Mouse (Mus musculus) forebrain, embryonic 12.5 days (tissue): ENCODE measurements around the gene Camk2g. TPM values are rescaled to one million over a fixed set of nuclear protein-coding genes. Genes with fewer than 3 reads are reported as not detected.

Experiments
- ATAC-seq: fragments of 200-750 bp; cut with Nextera tagmentation; 2 replicates; pipeline ENCODE4 v1.8.0; 2017; ENCODE audit warnings: moderate TSS enrichment; ENCODE audit not compliant: low FRiP score
- H3K27ac ChIP-seq: fragments of 300-500 bp; sonication (generic); 2 replicates; pipeline ENCODE4 v1.5.1; 2016; ENCODE audit warnings: mild to moderate bottlenecking
- H3K27me3 ChIP-seq: fragments of 300-500 bp; sonication (generic); 2 replicates; pipeline ENCODE4 v1.6.1; 2016; ENCODE audit warnings: mild to moderate bottlenecking
- H3K36me3 ChIP-seq: fragments of 300-500 bp; sonication (generic); replicated peaks from 2 replicates; pipeline ENCODE4 v1.6.1; 2016; ENCODE audit warnings: mild to moderate bottlenecking
- H3K4me1 ChIP-seq: fragments of 300-500 bp; sonication (generic); 2 replicates; pipeline ENCODE4 v1.6.1; 2016
- H3K4me2 ChIP-seq: fragments of 300-500 bp; sonication (generic); 2 replicates; pipeline ENCODE4 v1.6.1; 2016; ENCODE audit warnings: mild to moderate bottlenecking, moderate library complexity
- H3K4me3 ChIP-seq: fragments of 300-500 bp; sonication (generic); replicated peaks from 2 replicates; pipeline ENCODE4 v1.5.1; 2016; ENCODE audit warnings: mild to moderate bottlenecking
- H3K9ac ChIP-seq: fragments of 300-500 bp; sonication (generic); 2 replicates; pipeline ENCODE4 v1.6.1; 2016; ENCODE audit warnings: mild to moderate bottlenecking
- H3K9me3 ChIP-seq: fragments of 300-500 bp; sonication (generic); 2 replicates; pipeline ENCODE4 v1.6.1; 2016
- WGBS: fragments of 180-500 bp; shearing (Covaris S2); methylation state at CpG from one replicate; pipeline ENCODE4 v1.1.7; 2016; 5-methylcytosine and 5-hydroxymethylcytosine counted together
- polyA plus RNA-seq: library from polyadenylated mRNA; unstranded; fragments of >200 nt; fragmentation: Nextera tagmentation; extraction: Ambion mirVana; gene quantifications from 2 replicates; pipeline ENCODE4 v1.2.1, GENCODE M21; 2016

The Camk2g gene
- polyA plus RNA-seq, 1 experiment from 2014 or later: 60.4 TPM

- H3K36me3 ChIP-seq: no peaks in the 10 kb centered on the region
- H3K4me1 ChIP-seq: no peaks in the 10 kb centered on the region
- no peak for ATAC-seq
- no peak overlapping the region for H3K27ac ChIP-seq
- no peak overlapping the region for H3K4me3 ChIP-seq
- no peak overlapping the region for H3K4me2 ChIP-seq
- WGBS: 73% methylated on average over 5 of the region's 5 CpGs
- no peaks in the 10 kb centered on the region for H3K27me3 ChIP-seq
- H3K9me3 ChIP-seq: no peaks in the 10 kb centered on the region
- H3K9ac ChIP-seq: no peak overlapping the region
Observed at GRCm38 (mm10) chr14:20804481-20804880, 10.6 kb upstream of the Camk2g start.

GRCm38 (mm10) chr14:20803606-20803938 is 9.7 kb upstream of the Camk2g start:
- Histone ChIP-seq H3K36me3 (no peaks in the 10 kb centered on the region), H3K4me3 (no peak overlapping the region), H3K4me2 (no peak overlapping the region), H3K9me3 (no peaks in the 10 kb centered on the region), H3K27ac (no peak overlapping the region), H3K4me1 (no peaks in the 10 kb centered on the region), H3K27me3 (no peaks in the 10 kb centered on the region), H3K9ac (no peak overlapping the region)
- peak; percentile 69; the same call in 1 of the 2 replicates for ATAC-seq
- WGBS: 5% methylated on average over 7 of the region's 7 CpGs

- 47% methylated on average over 2 of the region's 2 CpGs for WGBS
- Histone ChIP-seq H3K36me3 (no peaks in the 10 kb centered on the region), H3K4me3 (no peak overlapping the region), H3K27ac (no peak overlapping the region), H3K4me2 (no peak overlapping the region), H3K9me3 (no peaks in the 10 kb centered on the region), H3K27me3 (0 out of 2 replicates have a peak, but pooled peaks cover 5% of the 10 kb centered on the region), H3K4me1 (no peaks in the 10 kb centered on the region), H3K9ac (no peak overlapping the region)
- peak; percentile 63; the same call in 1 of the 2 replicates for ATAC-seq
Observed at GRCm38 (mm10) chr14:20802926-20803605, 9.2 kb upstream of the Camk2g start.

DNA sequence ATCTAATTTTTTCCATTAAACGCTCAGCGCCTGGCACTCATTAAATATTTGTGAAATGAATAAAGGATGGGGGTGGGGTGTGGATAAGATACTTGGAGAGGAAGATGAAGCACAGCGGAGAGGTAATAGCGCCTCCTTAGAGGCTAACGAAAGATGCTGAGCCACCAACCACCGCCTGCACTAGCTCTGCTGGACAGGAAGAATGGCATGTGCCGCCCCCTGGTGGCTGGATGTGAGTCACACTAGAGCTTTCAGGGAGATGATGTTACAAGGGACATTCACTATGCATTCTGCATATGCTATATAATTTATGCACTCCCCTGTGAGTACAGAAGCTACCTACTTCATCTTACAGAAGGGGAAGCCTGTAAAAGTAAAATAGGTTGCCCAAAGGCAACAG is 4.9 kb upstream of the Camk2g start:
- Histone ChIP-seq H3K4me2 (no peak overlapping the region), H3K27ac (no peak overlapping the region), H3K9ac (no peak overlapping the region), H3K36me3 (no peaks in the 10 kb centered on the region), H3K4me1 (peaks cover 29% of the 10 kb centered on the region), H3K27me3 (0 out of 2 replicates have a peak, but pooled peaks cover 6% of the 10 kb centered on the region), H3K4me3 (no peak overlapping the region), H3K9me3 (no peaks in the 10 kb centered on the region)
- 7% methylated on average over 7 of the region's 7 CpGs for WGBS
- ATAC-seq: no peak

DNA sequence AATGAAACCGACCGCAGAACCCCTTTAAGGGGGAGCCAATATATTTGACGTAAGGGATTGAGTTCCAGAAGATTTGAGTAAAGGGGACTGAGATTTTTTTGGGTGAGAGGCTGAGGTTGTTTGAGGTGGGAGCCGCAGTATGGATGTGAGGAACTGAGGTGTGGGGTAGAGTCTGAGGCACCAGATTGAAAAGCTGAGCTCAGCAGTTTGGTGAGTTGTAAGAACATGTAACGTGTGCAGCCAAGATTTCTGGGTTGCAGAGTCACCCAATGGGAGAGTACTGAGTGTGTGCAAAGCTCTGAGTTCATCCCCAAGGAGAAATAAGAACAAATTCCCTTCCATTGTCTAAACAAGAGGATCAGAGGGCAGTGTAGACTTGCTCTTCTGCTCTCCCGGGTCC is 4.4 kb upstream of the Camk2g start:
- Histone ChIP-seq H3K4me2 (no peak overlapping the region), H3K27ac (no peak overlapping the region), H3K9ac (no peak overlapping the region), H3K4me3 (no peak overlapping the region), H3K36me3 (no peaks in the 10 kb centered on the region), H3K27me3 (0 out of 2 replicates have a peak, but pooled peaks cover 6% of the 10 kb centered on the region), H3K9me3 (no peaks in the 10 kb centered on the region), H3K4me1 (peaks cover 29% of the 10 kb centered on the region)
- WGBS: 85% methylated on average over 6 of the region's 6 CpGs
- ATAC-seq: no peak

DNA sequence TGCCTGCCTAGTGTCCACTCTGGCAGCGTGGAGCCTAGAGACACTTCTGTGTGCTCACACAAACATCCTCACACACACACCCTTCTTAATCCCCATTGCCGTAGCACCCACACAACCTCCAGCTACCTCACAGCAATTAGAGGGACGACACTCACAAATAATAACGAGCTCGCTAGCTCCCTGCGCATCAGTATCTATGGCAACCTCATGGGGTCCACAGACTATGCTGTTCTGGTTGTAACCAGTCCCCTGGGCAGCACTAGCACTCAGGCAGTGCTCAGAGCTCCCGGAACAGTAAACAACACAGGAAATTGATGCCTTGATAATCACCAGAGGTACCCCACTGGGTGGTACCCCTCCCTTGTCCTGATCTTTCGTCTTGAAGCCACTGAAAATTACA is 2.8 kb upstream of the Camk2g start:
- 28% methylated on average over 8 of the region's 8 CpGs for WGBS
- 0 out of 2 replicates have a peak, but pooled peaks cover 6% of the 10 kb centered on the region for H3K27me3 ChIP-seq
- H3K9me3 ChIP-seq: no peaks in the 10 kb centered on the region
- ATAC-seq: no peak; the same call in 1 of the 2 replicates
- H3K27ac ChIP-seq: no peak overlapping the region
- H3K4me2 ChIP-seq: no peak overlapping the region
- no peak overlapping the region for H3K4me3 ChIP-seq
- peaks cover 44% of the 10 kb centered on the region for H3K4me1 ChIP-seq
- H3K9ac ChIP-seq: no peak overlapping the region
- peaks cover 2% of the 10 kb centered on the region; the same call in 1 of the 2 replicates for H3K36me3 ChIP-seq

GRCm38 (mm10) chr14:20796170-20796569 is 2.3 kb upstream of the Camk2g start:
- H3K9me3 ChIP-seq: no peaks in the 10 kb centered on the region
- H3K27ac ChIP-seq: no peak overlapping the region; the same call in 1 of the 2 replicates
- peaks cover 6% of the 10 kb centered on the region for H3K36me3 ChIP-seq
- 0 out of 2 replicates have a peak, but pooled peaks cover 6% of the 10 kb centered on the region for H3K27me3 ChIP-seq
- H3K4me2 ChIP-seq: no peak overlapping the region
- no peak for ATAC-seq
- no peak overlapping the region for H3K4me3 ChIP-seq
- H3K9ac ChIP-seq: no peak overlapping the region
- H3K4me1 ChIP-seq: peaks cover 45% of the 10 kb centered on the region
- WGBS: 71% methylated on average over 8 of the region's 8 CpGs

DNA sequence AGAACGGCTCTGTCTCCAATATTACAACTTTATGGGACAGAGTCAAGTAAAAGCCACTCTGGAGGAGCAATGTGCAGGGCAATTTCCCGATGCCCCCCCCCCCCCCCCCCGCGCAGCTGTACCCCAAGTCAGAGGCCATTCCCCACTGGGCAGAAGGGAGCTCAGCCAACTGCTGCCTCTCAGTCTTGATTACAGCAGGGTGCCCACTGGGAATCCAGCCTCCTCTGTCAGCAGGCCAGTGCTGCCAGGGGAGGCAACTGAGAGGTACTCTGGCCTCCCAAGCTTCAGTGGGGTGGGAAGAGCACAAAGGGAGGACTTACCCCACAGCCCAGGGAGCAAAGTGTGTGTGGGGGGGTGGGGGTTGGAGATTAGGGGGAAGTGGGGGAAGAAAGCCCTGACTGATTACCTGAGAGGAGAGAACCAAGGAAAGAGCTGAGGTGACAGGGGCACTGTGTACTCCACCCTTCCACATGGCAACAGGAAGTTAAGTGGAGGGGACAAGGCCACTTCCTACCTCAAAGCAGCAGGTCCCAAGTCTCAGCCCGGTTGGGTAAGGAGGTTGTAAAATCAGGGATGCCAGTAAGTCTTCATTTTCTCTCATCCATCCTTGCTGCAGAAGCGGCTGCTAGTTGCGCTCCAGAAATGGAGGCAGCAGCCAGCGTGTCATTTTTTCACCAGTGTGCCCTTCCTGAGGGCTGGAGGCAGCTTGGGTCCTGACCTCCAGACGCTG is 1.7 kb upstream of the Camk2g start:
- 50% methylated on average over 7 of the region's 9 CpGs for WGBS
- Histone ChIP-seq H3K9me3 (no peaks in the 10 kb centered on the region), H3K4me2 (no peak overlapping the region; the same call in 1 of the 2 replicates), H3K4me3 (no peak overlapping the region), H3K36me3 (peaks cover 11% of the 10 kb centered on the region), H3K27ac (no peak overlapping the region), H3K27me3 (0 out of 2 replicates have a peak, but pooled peaks cover 6% of the 10 kb centered on the region), H3K9ac (no peak overlapping the region), H3K4me1 (peaks cover 45% of the 10 kb centered on the region)
- no peak for ATAC-seq

GRCm38 (mm10) chr14:20794589-20794988 is 701 bp upstream of the Camk2g start:
- H3K27ac ChIP-seq: peak overlapping the region; percentile 84; the same call in 1 of the 2 replicates
- peaks cover 45% of the 10 kb centered on the region for H3K4me1 ChIP-seq
- peak overlapping the region; percentile 90; the same call in 1 of the 2 replicates for H3K9ac ChIP-seq
- H3K36me3 ChIP-seq: peaks cover 21% of the 10 kb centered on the region
- ATAC-seq: no peak
- H3K27me3 ChIP-seq: 0 out of 2 replicates have a peak, but pooled peaks cover 6% of the 10 kb centered on the region
- H3K4me2 ChIP-seq: peak overlapping the region; percentile 78
- peak overlapping the region; percentile 92 for H3K4me3 ChIP-seq
- H3K9me3 ChIP-seq: no peaks in the 10 kb centered on the region
- WGBS: 7% methylated on average over 9 of the region's 9 CpGs

DNA sequence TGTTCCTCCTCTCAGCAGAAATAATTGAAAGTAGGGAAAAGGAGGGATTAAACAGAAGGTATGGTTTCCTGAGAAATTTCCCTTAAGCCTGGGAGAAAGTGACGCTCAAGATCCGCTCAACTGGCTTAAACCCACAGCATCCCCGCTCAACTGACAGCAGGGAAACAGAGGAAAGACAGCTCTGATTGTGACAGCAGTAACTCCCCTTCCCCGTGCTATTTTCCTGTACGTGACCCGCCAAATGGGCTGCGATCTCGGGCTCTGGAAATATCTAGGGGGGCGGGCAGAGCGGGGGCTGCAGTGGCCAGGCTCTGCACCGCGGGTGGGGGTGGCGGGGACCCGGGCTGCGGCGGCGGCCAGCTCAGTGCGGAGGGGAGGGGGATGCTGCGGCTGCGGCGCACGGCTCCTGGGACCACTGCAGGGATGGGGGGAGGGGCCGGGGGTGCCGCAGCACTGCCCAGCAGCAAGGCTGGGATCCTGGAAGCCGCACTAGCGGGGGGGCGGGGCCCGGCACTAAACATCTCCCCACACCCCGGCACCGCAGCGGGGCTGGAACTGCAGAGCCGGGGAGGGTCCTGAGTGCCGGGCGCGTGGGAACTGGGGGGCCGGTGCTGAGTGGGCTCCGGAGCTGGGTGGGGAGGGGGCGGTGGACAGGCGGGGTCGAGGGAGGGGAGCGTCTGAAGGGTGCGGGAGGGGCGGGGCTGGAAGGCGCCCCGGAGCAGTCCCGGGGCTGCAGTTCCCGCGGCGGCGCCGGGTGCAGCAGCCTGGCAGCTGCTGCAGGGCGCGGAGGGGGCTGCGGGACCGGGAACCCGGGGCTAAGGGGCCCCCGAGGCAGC is 748 bp downstream of the Camk2g start:
- Histone ChIP-seq H3K9ac (peak overlapping the region; percentile 90), H3K4me2 (peak overlapping the region; percentile 78), H3K27me3 (0 out of 2 replicates have a peak, but pooled peaks cover 2% of the 10 kb centered on the region), H3K4me3 (peak overlapping the region; percentile 92), H3K36me3 (peaks cover 35% of the 10 kb centered on the region), H3K27ac (peak overlapping the region; percentile 84), H3K9me3 (no peaks in the 10 kb centered on the region), H3K4me1 (peaks cover 45% of the 10 kb centered on the region)
- peak; percentile 79 for ATAC-seq
- WGBS: under 1% methylated on average over 48 of the region's 57 CpGs

GRCm38 (mm10) chr14:20792243-20792921 is 1.5 kb downstream of the Camk2g start:
- peaks cover 42% of the 10 kb centered on the region for H3K36me3 ChIP-seq
- WGBS: 70% methylated on average over 8 of the region's 8 CpGs
- peak overlapping the region; percentile 78 for H3K4me2 ChIP-seq
- peak overlapping the region; percentile 84 for H3K27ac ChIP-seq
- peak overlapping the region; percentile 90 for H3K9ac ChIP-seq
- peak overlapping the region; percentile 92 for H3K4me3 ChIP-seq
- H3K4me1 ChIP-seq: peaks cover 45% of the 10 kb centered on the region
- no peaks in the 10 kb centered on the region for H3K9me3 ChIP-seq
- no peak for ATAC-seq
- no peaks in the 10 kb centered on the region for H3K27me3 ChIP-seq
